Mouse (Mus musculus): ENCODE measurements around the gene Tead1. TPM values are rescaled to one million over a fixed set of nuclear protein-coding genes. Genes with fewer than 3 reads are reported as not detected.

The Tead1 gene
- polyA plus RNA-seq, 1 experiment: 7.2 TPM

- 85% methylated on average over 10 of the region's 10 CpGs for WGBS
- Histone ChIP-seq H3K27ac (ENCODE audit: insufficient read depth, low read length) (no peak overlapping the region), H3K4me1 (ENCODE audit: control insufficient read depth, insufficient read depth, low read length) (0 out of 2 replicates have a peak, but pooled peaks cover 2% of the 10 kb centered on the region), H3K27me3 (ENCODE audit: control insufficient read depth, insufficient read depth, low read length) (no peaks in the 10 kb centered on the region), H3K4me3 (replicated peaks; ENCODE audit: insufficient read depth, low read depth, low read length) (no peak overlapping the region)
- no peak for TF ChIP-seq POLR2A (IDR thresholded peaks at IDR 0.05; ENCODE audit: borderline replicate concordance, insufficient read depth, low read length)
- no peak for TF ChIP-seq CTCF (IDR thresholded peaks at IDR 0.05; ENCODE audit: borderline replicate concordance, insufficient read depth, low read depth, low read length)
- no peak for DNase-seq
Observed at GRCm38 (mm10) chr7:112812037-112812775, 133.1 kb downstream of the Tead1 start.

GRCm38 (mm10) chr7:112813163-112813562, 134.0 kb downstream of the Tead1 start:
- DNase-seq: no peak
- 0 out of 2 replicates have a peak, but pooled peaks cover 2% of the 10 kb centered on the region for H3K4me1 ChIP-seq (ENCODE audit: control insufficient read depth, insufficient read depth, low read length)
- no peak overlapping the region for H3K4me3 ChIP-seq (replicated peaks; ENCODE audit: insufficient read depth, low read depth, low read length)
- no peaks in the 10 kb centered on the region for H3K27me3 ChIP-seq (ENCODE audit: control insufficient read depth, insufficient read depth, low read length)
- no peak for TF ChIP-seq CTCF (IDR thresholded peaks at IDR 0.05; ENCODE audit: borderline replicate concordance, insufficient read depth, low read depth, low read length)
- no peak for TF ChIP-seq POLR2A (IDR thresholded peaks at IDR 0.05; ENCODE audit: borderline replicate concordance, insufficient read depth, low read length)
- no peak overlapping the region for H3K27ac ChIP-seq (ENCODE audit: insufficient read depth, low read length)
- WGBS: 97% methylated on average over 7 of the region's 7 CpGs

GRCm38 (mm10) chr7:112813731-112814306, 134.7 kb downstream of the Tead1 start:
- Histone ChIP-seq H3K27me3 (ENCODE audit: control insufficient read depth, insufficient read depth, low read length) (no peaks in the 10 kb centered on the region), H3K4me1 (ENCODE audit: control insufficient read depth, insufficient read depth, low read length) (0 out of 2 replicates have a peak, but pooled peaks cover 2% of the 10 kb centered on the region), H3K27ac (ENCODE audit: insufficient read depth, low read length) (no peak overlapping the region), H3K4me3 (replicated peaks; ENCODE audit: insufficient read depth, low read depth, low read length) (no peak overlapping the region)
- no peak for TF ChIP-seq POLR2A (IDR thresholded peaks at IDR 0.05; ENCODE audit: borderline replicate concordance, insufficient read depth, low read length)
- TF ChIP-seq CTCF (IDR thresholded peaks at IDR 0.05; ENCODE audit: borderline replicate concordance, insufficient read depth, low read depth, low read length): no peak
- no peak for DNase-seq
- 64% methylated on average over 8 of the region's 8 CpGs for WGBS

GRCm38 (mm10) chr7:112816016-112816415, 136.9 kb downstream of the Tead1 start:
- H3K27me3 ChIP-seq (ENCODE audit: control insufficient read depth, insufficient read depth, low read length): no peaks in the 10 kb centered on the region
- DNase-seq: no peak
- H3K27ac ChIP-seq (ENCODE audit: insufficient read depth, low read length): no peak overlapping the region
- H3K4me1 ChIP-seq (ENCODE audit: control insufficient read depth, insufficient read depth, low read length): 0 out of 2 replicates have a peak, but pooled peaks cover 2% of the 10 kb centered on the region
- 75% methylated on average over 5 of the region's 5 CpGs for whole genome bisulfite sequencing
- TF ChIP-seq POLR2A (IDR thresholded peaks at IDR 0.05; ENCODE audit: borderline replicate concordance, insufficient read depth, low read length) (no peak), CTCF (IDR thresholded peaks at IDR 0.05; ENCODE audit: borderline replicate concordance, insufficient read depth, low read depth, low read length) (no peak)
- H3K4me3 ChIP-seq (replicated peaks; ENCODE audit: insufficient read depth, low read depth, low read length): no peak overlapping the region

- H3K4me1 ChIP-seq (ENCODE audit: control insufficient read depth, insufficient read depth, low read length): peaks cover 2% of the 10 kb centered on the region; the same call in 1 of the 2 replicates
- H3K4me3 ChIP-seq (replicated peaks; ENCODE audit: insufficient read depth, low read depth, low read length): no peak overlapping the region
- 80% methylated on average over 4 of the region's 4 CpGs for WGBS
- TF ChIP-seq CTCF (IDR thresholded peaks at IDR 0.05; ENCODE audit: borderline replicate concordance, insufficient read depth, low read depth, low read length) (no peak), POLR2A (IDR thresholded peaks at IDR 0.05; ENCODE audit: borderline replicate concordance, insufficient read depth, low read length) (no peak)
- DNase-seq: no peak
- no peaks in the 10 kb centered on the region for H3K27me3 ChIP-seq (ENCODE audit: control insufficient read depth, insufficient read depth, low read length)
- H3K27ac ChIP-seq (ENCODE audit: insufficient read depth, low read length): no peak overlapping the region
Observed at GRCm38 (mm10) chr7:112819833-112820232, 140.7 kb downstream of the Tead1 start.

GRCm38 (mm10) chr7:112822879-112823278, 143.8 kb downstream of the Tead1 start:
- H3K4me3 ChIP-seq (replicated peaks; ENCODE audit: insufficient read depth, low read depth, low read length): no peak overlapping the region
- WGBS: 55% methylated on average over 5 of the region's 5 CpGs
- H3K27me3 ChIP-seq (ENCODE audit: control insufficient read depth, insufficient read depth, low read length): no peaks in the 10 kb centered on the region
- peaks cover 2% of the 10 kb centered on the region for H3K4me1 ChIP-seq (ENCODE audit: control insufficient read depth, insufficient read depth, low read length)
- TF ChIP-seq CTCF (IDR thresholded peaks at IDR 0.05; ENCODE audit: borderline replicate concordance, insufficient read depth, low read depth, low read length): no peak
- TF ChIP-seq POLR2A (IDR thresholded peaks at IDR 0.05; ENCODE audit: borderline replicate concordance, insufficient read depth, low read length): no peak
- no peak overlapping the region for H3K27ac ChIP-seq (ENCODE audit: insufficient read depth, low read length)
- DNase-seq: no peak

- WGBS: 27% methylated on average over 5 of the region's 5 CpGs
- peak in 1 of 2 experiments; percentile 49 for DNase-seq
- Histone ChIP-seq H3K27ac (ENCODE audit: insufficient read depth, low read length) (no peak overlapping the region), H3K4me3 (replicated peaks; ENCODE audit: insufficient read depth, low read depth, low read length) (no peak overlapping the region), H3K4me1 (ENCODE audit: control insufficient read depth, insufficient read depth, low read length) (peaks cover 2% of the 10 kb centered on the region), H3K27me3 (ENCODE audit: control insufficient read depth, insufficient read depth, low read length) (no peaks in the 10 kb centered on the region)
- TF ChIP-seq POLR2A (IDR thresholded peaks at IDR 0.05; ENCODE audit: borderline replicate concordance, insufficient read depth, low read length) (no peak), CTCF (IDR thresholded peaks at IDR 0.05; ENCODE audit: borderline replicate concordance, insufficient read depth, low read depth, low read length) (no peak)
Observed at GRCm38 (mm10) chr7:112823621-112824020, 144.5 kb downstream of the Tead1 start.

GRCm38 (mm10) chr7:112825339-112825781, 146.2 kb downstream of the Tead1 start:
- Histone ChIP-seq H3K4me1 (ENCODE audit: control insufficient read depth, insufficient read depth, low read length) (peaks cover 2% of the 10 kb centered on the region), H3K27me3 (ENCODE audit: control insufficient read depth, insufficient read depth, low read length) (no peaks in the 10 kb centered on the region), H3K4me3 (replicated peaks; ENCODE audit: insufficient read depth, low read depth, low read length) (no peak overlapping the region), H3K27ac (ENCODE audit: insufficient read depth, low read length) (no peak overlapping the region)
- 81% methylated on average over 11 of the region's 11 CpGs for WGBS
- DNase-seq: no peak
- no peak for TF ChIP-seq POLR2A (IDR thresholded peaks at IDR 0.05; ENCODE audit: borderline replicate concordance, insufficient read depth, low read length)
- no peak for TF ChIP-seq CTCF (IDR thresholded peaks at IDR 0.05; ENCODE audit: borderline replicate concordance, insufficient read depth, low read depth, low read length)
